Mouse (Mus musculus) skeletal muscle tissue, adult 2 months (tissue): Measurements from ENCODE around the gene Slc25a31.

Experiments used
- DNase-seq: peaks from one replicate; pipeline ENCODE4 v3.0.0-alpha.2; 2012; ENCODE audit warnings: low read depth, low spot score

The Slc25a31 gene

DNA sequence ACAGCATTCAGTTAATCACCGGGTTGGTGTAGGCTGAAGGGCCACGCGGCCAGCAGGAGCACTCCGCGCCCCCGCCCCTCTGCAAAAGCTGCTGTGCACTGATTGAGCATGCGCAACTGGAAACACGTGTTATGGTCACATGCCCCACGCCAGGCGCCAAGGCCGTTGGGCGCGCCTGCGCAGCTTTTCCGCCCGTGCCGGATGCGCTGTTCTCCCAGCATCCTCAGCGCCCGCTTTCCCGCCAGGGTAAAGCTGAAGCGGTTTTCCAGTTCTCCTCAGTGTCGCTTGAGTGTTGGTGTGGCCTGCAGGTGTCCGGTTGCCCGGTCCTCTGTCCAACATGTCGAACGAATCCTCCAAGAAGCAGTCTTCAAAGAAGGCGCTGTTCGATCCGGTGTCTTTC lies at the start of gene Slc25a31:
Gene Slc25a31 (plus strand): TSS at position 201 of the 400 bp plus-strand sequence.
- no peak for DNase-seq

DNA sequence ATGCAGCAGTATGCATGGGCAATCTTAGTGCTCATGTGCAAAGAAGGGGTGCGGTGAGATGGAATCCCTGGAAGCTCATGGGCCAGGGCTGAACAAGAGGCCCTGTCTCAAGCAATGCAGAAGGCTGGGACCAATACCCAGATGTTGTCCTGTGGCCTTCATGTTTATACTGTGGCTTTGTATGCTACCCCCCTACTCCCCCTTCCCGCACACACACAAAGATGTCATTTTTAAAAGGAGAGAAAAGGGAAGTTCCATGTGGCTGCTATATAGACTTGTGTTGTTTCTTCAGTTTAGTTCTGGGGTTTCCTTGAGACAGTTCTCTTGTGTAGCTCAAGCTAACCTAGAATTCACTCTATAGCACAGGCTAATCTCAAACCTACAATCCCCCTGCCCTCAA lies 48.4 kb upstream of the Slc25a31 start:
- DNase-seq = no peak

GRCm38 (mm10) chr3:40666109-40666508 lies 42.5 kb upstream of the Slc25a31 start:
- peak; percentile 39 for DNase-seq

GRCm38 (mm10) chr3:40666861-40667719 lies 41.6 kb upstream of the Slc25a31 start:
- no peak for DNase-seq

DNA sequence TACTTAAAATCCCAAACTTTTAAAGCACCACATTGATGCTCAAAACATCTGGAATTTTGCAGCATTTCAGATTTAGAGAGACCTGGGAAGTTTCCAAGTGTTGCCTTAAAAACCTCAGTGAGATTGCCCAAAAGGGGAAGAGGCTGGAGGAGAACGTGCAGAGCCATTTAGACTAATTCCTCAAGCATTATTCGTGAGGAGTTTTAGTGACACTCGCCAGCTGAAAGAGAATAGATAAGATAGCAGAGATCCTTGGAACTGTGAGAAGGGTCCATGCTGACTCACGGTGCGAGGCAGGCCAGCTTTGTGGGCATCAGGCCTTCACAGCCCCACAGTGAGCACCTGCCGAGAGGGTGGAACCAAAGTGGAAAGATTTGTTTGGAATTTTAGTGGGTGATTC lies 39.8 kb upstream of the Slc25a31 start:
- no peak for DNase-seq

DNA sequence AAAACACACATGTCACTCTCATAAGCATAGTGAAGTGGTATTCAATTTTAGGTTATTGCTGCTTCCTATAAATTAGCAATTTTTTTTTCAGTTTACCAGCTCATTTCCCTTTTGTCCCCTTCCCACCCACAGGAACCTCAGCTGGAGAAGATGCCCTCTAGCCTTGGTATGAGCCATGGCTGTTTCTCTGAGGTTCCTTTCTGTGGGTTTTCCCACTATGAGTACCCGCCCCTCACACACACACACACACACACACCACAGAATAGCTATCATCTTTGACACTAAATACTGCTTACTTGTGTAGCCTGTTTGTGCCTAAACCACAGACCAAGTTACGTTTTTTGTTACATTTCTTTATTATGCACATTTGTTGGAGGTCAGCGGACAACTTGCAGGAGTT lies 39.3 kb upstream of the Slc25a31 start:
- DNase-seq = no peak

DNA sequence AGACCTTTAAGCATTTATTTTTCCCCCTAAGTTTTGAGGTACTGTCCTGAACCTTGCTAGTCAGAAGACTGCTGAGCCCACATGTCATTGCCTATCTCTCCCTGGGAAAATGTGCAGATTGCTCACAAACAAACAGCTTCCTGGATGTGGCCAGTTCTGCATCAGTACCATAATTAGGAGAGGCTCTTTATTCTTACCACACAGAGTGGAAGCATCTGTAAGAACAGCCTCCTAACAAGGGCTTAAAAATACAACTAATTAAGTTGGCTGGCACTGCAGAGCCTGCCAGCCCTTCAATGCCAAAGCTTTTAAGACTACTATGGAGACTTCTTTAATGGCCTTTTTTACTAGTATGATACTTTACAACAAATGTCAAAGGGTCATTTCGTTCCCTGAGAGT lies 35.1 kb upstream of the Slc25a31 start:
- DNase-seq = no peak

- no peak for DNase-seq
Observed at GRCm38 (mm10) chr3:40674873-40675405, 33.7 kb upstream of the Slc25a31 start.

DNA sequence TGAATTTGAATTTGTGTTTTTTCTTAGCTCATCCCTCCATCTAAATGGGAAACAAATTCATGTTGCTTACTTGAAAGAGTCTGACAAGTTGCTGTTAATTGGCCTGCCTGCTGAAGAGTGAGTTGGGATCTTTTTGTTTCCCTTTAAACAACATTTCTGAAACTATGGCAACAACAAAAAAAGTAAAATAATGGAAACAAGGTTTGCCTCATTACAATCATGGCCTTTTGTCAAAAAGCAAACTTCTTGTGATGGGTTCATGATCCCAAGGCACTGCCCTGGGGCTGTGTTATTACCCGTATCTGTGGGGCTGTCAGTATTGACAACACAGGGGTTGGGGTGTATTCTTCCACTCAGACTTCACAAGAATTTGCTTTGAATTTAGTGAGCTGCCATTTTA lies 29.8 kb upstream of the Slc25a31 start:
- DNase-seq = no peak

- peak; percentile 50 for DNase-seq
Observed at GRCm38 (mm10) chr3:40682404-40682803, 26.3 kb upstream of the Slc25a31 start.

DNA sequence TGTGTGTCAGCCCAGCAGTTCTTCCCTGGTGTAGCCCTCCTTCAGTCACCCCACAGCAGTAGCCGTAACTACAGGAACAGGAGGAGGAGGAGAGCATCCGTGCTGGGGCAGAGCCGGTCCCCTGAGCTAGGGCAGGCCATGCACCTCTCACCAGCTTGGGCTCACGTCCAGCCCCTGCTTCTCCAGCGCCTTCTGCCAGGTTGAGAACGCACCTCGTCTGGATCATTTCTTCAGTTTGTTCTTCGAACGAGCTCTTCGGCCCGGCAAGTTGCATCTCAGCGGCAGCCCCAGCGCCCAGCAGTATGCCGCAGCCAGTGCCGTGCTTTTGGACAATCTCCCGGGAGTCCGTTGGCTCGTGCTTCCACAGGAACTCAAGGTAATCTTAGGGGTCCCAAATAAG lies 25.5 kb upstream of the Slc25a31 start:
- no peak for DNase-seq

DNA sequence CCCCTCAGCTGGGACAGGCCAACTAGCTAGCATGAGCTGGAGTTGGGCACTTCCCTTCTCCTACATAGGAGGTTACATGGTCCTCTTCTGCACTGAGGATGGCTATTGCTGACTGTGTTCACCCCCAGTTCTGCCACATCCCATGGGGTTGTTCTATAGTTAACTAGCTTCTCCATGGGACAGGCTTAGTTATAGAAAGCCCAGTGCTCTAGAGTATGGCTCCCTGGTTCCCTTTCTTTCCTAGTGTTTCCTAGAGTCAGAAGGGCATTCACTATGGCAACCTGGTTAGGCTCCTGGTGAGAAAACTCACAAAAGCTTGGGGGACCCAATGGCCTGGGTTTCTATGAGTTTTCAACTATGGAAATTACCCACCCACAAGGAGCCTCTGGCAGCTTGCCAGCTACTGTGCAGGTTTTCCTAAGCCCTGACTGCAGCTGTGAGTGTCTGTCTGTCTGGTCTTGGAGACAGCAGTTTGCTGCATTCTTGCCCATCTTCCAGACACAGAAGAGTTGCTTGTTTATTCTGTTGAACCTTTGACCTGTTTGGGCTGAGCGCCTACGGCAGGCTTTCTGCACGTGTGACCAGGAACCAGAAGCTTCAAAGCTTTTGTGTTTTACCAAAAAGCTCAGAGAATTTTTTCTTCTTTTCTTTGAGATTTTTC lies 22.7 kb upstream of the Slc25a31 start:
- DNase-seq = no peak

GRCm38 (mm10) chr3:40686836-40687235 lies 21.8 kb upstream of the Slc25a31 start:
- no peak for DNase-seq

GRCm38 (mm10) chr3:40687588-40687987 lies 21.1 kb upstream of the Slc25a31 start:
- DNase-seq = no peak

DNA sequence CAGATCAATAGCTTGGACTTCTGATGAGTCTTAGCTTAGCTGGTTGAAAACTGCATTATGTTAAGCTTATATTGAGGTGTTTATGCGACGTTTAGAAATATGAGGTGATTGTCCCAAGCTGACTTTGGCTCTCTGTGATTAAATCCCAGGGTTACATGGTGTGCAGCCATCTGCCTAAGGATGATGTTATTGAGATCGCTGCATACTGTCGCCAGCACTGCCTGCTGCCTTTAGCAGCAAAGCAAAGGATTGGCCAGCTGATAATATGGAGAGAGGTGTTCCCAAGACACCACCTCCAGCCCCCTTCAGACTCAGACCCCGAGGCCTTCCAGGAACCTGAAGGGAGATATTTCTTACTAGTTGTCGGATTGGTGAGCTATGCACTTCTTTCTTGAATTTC lies 17.1 kb upstream of the Slc25a31 start:
- no peak for DNase-seq

GRCm38 (mm10) chr3:40693435-40693834 lies 15.2 kb upstream of the Slc25a31 start:
- no peak for DNase-seq

DNA sequence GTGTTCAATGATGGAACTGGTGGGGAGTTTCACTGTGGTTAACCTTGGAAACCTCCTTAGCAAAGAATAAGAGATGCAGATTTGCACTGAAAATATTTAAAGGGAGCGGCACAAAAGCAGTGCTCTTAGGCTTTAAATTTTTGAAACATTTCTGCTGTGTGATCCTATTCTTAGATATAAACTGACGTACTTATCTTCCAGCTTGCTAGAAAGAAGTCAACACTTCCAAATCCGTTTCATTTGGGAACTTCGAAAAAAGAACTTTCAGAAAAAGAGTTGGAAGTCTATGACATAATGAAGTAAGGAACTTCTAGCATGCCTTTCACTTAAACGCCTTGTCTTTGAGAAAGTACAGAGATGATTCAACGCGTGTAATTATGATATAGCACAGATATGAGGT lies 14.7 kb upstream of the Slc25a31 start:
- DNase-seq = no peak

DNA sequence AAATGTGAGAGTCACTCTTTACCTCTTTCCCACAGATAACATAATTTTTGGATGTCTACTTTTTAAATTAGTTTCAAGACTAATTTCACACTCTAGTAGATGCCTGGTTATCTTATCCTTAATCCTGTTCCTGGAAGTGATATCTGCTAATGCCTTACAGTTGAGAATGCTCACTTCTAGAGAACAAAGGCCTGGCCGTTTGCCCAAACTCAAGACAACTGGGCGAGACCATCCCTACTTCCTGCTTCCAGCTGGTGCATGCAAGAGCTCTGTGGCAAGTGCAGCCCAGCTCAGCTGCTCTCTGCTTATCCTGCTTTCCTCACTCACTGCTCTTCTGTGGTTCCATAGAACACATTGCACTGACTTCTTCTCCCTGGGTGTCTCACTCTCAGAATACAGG lies 14.2 kb upstream of the Slc25a31 start:
- peak; percentile 38 for DNase-seq

- no peak for DNase-seq
Observed at GRCm38 (mm10) chr3:40695162-40695561, 13.5 kb upstream of the Slc25a31 start.

DNA sequence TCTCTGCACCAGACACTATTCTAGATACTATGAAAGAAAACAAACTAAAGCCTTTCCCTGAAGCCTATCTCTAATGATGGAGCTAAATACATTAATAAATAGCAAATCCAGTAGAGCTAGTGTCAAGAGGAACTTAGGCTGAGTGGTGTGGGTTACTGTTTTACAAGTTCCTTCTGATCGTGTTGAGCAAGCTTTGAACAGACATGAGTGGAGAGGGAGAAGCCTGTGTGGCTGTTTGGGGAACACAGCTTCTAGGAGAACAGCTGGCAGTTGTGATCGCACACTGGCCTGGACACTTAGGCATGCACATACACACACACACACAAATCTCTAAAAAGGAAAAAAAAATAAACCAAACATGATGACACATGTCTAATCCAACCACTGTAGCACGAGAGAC lies 9.8 kb upstream of the Slc25a31 start:
- no peak for DNase-seq

DNA sequence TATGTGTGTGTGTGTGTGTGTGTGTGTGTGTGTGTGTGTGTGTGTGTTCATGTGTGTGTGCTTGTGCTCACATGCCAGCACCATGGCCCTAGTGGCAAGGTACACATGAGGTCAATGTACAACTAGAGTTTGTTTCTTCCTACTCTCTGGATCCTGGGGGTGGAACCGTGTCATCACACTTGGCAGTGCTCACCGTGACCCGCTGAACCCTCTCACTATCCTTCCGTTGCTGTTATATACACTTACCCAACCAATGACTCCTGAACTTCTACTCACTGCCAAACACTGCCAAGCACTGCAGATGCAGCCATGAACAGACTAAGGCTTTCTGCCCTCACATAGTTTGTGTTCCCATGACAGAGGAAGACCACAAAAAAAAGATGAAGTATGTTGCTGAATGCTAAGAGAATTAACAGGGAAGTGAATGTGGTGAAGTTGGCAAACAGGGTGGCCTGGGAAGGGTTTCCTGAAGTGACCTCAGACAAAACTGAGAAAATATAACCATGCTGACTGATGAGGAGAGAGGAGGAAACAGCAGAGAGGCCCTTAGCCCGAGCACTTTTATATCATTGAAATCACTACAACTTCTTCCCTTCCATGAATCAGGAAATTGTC lies 3.7 kb upstream of the Slc25a31 start:
- DNase-seq = peak; percentile 31

DNA sequence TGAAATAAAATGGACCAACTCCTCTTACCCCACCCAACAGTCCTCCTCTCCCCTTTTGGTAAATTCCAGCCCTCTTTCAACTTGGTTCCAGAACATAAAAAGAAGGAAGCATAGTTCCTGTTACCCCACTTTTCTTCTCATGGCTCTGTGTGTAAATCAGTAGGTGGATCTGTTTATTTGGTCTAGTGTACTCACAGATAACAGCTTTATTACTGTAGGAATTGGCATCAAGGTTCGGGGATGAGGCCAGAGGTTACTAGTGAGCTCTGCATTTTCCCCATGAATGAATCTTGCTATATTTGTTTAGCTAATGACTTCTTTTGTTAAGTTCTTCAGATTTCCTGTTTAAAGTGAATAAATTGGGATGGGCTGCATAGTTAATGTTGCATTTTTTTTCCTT lies 7.4 kb downstream of the Slc25a31 start:
- DNase-seq = no peak
